Mouse (Mus musculus) left cerebral cortex, postnatal 36 days (tissue): ENCODE results near the gene Mif4gd. TPM values are rescaled to one million over a fixed set of nuclear protein-coding genes. Genes with fewer than 3 reads are reported as not detected.

Experiments used
- DNase-seq, 2 experiments: peaks; one replicate each; pipeline ENCODE4 v3.0.0; 2021 to 2022; ENCODE audit warnings: low spot score in 2 of 2, mixed read lengths in 1 of 2
- intact Hi-C: fragments of 180-260 bp; cut with DNase I; formaldehyde crosslinking; loops from one replicate; pipeline ENCODE4 v1.15.1; 2025
- total RNA-seq, 2 experiments: library from RNA; stranded (reverse); gene quantifications; 2 replicates each; pipeline ENCODE4 v1.2.3; 2021

The Mif4gd gene
- total RNA-seq, 2 experiments from 2014 or later: 15.1 to 18.1 TPM

DNA sequence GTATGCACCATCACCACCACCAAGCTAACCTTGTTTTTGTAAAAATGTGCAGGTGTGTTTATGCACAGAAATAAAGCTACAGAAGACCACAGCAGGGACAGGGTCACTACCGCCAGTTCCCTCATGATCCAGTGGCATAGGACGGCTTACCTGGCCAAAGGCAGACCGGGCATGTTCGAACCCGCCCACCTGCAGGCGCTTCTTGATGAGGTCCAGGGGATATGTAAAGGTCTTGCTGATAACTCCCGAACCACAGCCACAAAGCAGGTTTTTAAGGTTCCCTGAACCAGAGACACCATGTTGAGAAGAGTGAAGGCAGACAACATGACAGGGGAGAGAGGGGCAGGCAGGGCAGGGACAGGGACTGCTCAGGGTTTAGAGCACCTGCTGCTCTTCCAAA, 3.6 kb upstream of the Mif4gd start:
- DNase-seq: no peak
- intact Hi-C loops: no loop called here

DNA sequence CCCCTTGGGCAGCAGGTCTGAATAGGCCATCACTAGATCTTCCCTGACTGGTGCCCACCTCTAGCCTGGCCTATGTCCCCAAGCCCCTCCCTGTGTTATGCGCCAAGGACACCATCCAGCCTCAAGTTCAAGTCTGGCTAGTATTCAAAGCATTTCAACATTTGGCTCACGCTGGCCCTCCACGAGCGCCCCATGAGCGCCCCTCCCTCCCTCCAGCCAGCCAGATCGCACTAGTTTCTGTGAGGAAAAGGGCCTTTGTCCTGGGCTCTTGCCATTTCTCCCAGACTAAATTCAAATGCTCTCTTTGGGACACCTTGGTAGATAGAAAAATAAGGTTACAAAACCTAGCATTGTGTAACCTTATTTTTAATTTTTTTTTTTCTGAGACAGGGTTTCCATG, 3.1 kb upstream of the Mif4gd start:
- intact Hi-C loops: no loop called here
- DNase-seq: no peak

DNA sequence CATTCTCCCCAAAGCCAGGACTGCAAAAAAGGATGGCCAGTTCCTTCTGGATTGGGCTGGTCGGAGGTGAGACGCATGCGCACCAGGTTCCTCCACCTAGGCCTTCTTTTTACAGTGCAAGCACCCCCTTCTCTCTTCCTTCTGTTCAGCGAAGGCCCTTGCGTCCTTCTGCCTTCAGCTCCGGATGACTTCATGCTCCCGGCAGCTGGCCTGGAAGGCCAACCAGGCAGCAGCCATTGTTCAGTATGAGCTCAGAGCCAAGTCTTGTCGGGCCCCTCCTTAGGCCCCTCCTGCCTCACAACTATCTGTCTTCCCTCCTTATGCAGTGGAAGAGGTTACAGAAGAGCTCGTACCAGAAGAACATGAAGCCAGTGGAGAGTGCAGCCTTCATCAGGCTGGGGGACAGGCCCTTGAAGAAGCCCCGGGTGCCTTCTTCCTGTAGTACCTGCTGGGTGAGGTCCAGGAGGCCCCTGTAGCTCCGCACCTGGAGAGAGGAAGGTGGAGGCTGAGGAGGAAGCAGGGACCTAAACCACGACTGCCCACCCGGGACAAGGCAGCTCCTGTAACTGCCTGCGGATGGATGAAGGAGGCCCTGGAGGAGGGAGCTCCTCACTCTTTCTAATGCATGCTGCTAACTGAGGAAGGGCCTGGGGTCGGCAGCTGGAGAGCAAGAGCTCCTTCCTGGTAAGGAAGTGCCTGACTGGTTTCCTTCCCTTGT, 2.5 kb upstream of the Mif4gd start:
- intact Hi-C loops: no loop called here
- DNase-seq: no peak

DNA sequence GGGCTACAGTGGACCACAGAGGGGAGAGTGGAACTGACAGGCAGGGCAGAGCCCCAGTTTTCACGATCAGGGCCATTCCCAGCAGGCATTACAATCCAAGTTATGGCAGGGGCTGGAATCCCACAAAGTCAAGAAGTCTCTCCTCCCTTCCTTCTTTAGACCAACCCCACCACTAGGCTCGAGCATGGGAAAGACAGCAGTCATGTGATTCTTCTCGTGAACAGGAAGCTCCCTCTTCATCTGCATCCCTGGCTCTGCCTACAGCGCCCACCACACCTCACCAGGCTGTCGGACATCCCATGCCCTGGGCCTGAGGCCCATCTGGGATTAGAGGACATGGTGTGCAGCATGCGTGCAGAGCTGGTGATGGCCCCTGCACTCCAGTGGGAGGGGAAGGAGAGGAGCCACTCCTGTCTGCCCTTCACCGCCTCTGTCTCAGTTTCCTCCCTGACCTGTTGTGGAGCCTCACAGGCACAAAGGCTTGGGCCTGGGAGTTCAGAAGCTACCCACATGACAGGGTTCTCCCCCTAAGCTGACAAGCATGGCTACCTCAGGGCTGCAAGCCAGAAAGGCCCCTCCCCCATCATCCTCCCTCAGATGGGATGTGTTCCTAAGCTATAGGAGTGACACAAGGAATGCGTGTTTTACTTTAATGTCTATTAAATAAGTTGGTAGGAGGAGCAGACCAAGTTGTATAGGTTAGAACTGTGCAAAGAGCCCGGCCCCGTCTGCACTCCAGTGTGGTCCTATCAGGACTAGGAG, 1.8 kb upstream of the Mif4gd start:
- no peak for DNase-seq

DNA sequence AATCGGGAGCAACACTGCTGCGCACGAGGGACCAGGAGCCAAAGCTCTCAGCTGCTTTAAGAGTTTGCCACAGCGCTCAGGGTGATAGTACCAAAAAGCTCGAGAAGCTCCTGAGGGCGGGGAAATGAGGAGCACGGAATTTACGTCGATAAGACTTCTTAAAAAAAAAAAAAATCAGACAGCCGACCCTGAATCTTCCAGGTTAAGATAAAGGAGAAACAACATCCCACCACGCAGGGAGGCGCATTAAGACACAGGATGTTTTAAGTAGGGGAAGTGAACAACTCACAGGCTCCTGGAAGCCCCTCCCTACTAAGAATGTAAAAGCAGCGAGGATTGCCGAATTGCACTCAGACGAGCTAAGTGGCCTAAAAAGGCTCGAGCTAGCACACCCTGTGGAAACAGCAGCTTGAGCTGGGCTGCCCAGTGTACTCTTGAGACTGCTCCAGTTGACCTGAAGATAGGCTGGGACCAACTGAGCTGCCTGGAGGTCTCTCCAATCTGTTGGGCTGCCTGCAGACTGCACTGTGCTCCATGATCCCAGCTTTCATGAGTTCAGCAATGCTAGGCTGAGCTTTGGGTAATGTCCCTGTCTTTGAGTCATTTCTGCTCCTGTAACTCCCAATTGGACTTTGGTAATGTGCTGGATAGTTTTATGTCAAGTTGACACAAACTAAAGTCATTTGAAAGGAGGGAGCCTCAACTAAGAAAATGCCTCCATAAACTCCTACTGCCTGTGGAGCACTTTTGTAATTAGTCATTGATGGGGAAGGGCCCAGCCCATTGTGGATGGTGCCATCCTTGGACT, 573 bp upstream of the Mif4gd start:
- intact Hi-C loops: loop anchor here (5.0 kb wide), 1 partner anchor 126 kb away; no protein-coding TSS in a partner anchor
- no peak for DNase-seq

More for the DNA sequence above, 1.8 kb upstream of the Mif4gd start:
- intact Hi-C loops: loop anchor here (5.0 kb wide), 1 partner anchor 127 kb away; no protein-coding TSS in a partner anchor

DNA sequence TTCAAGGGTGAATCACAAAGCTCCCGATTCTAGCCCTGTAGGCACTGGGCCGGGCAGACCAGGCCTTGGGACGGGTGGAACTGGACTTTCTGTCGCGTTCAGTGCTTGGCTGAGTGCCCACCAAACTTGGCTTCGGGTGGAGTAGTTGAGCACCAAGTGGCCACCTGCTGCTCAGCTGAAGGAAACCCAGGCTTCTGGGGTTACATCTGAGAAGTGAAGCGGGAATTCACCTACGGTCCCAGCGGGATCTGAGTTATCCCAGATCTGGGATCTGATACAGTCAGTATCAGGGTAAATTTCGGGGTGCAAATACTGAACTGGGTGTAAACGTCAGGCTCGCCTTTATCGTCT, 735 bp downstream of the Mif4gd start:
- DNase-seq: peak; percentile 46 to 49
- intact Hi-C loops: loop anchor here (5.0 kb wide), 1 partner anchor 125 kb away; no protein-coding TSS in a partner anchor

DNA sequence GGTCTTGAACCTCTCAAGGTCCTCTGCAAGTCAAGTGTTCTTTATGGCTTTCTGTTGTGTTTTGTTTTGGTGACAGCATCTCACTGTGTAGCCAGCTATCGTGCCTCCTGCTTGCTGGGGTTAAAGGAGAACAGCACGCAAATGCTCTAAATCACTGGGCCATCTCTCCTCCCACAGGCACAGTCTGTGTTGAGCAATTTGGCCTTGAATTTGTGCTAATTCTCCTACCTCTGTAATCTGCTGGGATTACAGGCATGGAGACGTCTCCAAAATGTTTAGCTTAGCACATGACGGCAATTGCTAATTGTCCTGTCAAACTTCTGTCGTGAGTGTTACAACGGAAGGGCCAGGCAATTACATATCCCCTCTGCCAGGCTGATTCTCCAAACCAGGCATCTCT, 1.6 kb downstream of the Mif4gd start:
- intact Hi-C loops: loop anchor here (5.0 kb wide), 1 partner anchor 124 kb away; no protein-coding TSS in a partner anchor
- DNase-seq: no peak

DNA sequence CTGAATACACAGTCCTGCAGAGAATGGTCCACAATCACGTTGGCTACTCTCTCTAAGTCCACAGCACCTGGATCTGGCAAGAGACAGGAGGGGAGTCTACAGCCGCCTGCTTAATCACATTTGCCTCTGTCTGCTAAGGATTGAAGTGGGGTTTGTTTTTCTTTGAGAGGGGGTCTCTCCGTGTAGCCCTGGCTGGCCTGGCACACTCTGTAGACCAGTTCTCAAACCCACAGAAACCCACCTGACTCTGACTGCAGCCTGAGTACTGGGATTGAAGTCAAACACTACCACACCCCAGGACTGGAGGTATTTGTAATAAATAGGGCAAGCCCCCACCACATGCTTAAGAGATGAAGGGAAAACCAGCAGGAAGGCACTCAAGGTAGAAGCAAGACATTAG, 3.2 kb downstream of the Mif4gd start:
- DNase-seq: no peak
- intact Hi-C loops: no loop called here

DNA sequence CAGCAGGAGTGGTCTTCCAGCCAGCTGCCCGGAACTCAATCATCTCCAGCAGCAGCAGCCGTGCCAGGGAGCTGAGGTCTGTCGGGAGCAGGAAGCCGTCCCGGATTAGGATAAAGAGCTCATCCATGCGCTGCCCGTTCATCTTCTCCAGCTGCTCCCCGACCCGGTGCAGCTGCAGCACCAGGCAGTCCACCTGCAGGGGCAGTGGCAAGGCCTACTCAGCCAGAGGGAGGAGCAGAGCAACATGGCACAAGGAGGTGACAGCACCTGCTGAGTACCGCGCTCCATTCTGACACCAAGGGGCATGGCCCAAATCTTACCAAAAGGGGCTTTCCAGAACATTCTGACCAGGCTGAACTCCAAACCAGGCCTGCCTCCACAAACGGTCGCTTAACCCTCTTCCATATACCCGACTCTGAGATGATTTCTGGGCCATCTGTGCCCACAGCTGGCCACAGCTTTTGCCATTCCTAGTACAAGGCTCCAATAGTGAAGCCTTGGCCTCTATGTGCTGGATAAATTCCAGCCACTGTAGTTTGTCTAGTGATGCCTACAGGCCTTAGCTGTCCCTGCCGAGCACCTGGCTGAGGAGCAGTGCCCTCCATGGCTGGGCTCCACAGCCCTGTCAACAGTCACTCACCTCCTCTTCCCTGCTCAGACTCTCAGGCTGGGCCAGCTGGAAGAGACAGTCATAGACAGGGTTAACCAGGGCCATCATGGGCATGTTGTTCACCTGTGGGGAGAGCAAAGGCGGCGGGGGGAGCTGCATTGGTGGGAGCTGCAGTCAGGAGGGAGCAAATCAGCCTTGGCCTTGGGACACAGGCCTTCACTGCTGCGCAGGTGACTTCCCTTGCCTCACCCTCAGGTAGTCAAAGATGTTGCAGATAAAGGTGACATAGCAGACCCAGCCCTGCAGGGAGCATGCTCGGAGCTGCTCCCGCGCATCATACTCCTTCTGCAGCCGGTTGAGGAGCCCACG, 4.1 kb downstream of the Mif4gd start:
- intact Hi-C loops: no loop called here
- DNase-seq: peak in 1 of 2 experiments; percentile 22

DNA sequence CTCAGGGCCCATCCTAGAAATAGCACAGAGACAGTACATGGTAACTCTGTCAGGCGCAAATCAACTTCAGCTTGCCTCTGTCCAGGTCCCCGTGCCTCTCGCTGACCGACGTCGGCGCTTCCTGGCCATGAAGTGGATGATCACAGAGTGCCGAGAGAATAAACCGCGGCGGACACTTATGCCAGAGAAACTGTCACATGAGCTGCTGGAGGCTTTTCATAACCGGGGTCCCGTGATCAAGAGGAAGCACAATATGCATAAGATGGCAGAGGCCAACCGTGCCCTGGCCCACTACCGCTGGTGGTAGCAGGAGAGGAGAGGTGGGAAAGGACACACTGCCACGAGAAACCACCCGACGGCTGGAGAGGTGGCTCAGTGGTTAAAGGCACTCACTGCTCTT, 6.0 kb downstream of the Mif4gd start:
- DNase-seq: no peak
- intact Hi-C loops: no loop called here

DNA sequence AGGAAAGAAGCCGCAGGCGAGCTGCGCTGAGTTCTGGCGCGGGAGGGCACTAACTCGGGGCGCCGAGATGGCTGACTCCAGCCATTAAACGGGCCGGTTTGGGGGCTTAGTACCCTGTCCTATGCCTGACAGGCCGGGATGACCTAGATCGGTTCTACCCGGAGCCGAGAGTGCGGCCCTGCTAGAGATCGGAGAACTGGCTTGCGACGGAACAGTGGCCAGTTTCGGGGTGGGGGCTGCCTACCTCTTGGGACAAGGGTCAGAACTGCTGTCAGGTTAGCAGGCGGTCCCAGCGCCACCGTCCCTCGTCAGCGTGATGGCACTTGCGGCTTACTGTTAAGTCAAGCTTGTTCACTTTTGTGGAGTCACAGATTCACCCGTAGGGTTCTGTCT, 8.5 kb downstream of the Mif4gd start:
- no peak for DNase-seq
- intact Hi-C loops: loop anchor here (5.0 kb wide), 2 partner anchors 67 to 112 kb away; partner anchors contain the start of genes Nt5c and Sumo2

DNA sequence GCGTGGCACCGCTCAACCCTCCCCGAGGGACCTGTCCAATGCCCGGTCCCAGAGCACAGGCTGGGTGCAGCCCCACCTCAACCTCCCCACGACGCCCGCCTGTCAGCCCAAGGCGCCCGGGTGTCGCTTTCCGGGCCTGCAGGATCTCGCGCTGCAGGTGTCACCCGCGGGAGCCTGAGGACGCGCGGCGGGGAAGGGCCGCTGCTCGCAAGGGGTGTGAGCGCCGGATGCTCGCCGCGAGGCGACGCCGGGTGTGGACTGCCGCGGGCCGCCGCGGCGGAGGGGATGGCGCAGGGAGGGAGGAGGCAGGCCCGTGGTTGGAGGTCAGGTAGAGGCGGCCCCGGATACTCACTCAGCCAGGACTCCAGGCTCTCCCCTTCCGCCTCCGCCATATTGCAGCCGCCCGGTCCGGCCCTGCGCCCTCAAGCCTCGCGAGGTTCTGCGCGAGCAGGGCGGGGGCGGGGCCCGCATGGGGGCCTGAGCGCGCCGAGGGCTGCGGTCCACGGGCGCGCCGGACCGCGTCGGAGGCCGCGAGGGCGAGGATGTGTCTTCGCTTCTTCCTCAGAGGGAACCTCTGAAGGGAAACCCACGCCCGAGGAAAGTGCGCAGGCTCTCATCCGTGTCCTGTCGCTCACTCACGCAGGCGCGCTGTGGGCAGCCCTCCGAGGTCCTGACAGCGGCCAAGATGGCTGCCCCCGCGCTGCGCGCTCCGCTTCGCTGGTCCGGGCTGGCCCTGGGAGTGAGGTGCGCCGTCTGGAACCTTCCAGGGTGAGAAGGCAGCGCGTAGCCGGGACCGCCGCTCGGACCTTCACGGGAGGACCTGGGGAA, 9.1 kb downstream of the Mif4gd start, which contains the start of the genes Mrps7 and Gga3:
Gene Mrps7, plus strand, starts transcription at position 450 of the 828 bp plus-strand sequence.
Gene Gga3, minus strand, starts transcription at position 576 of the 828 bp plus-strand sequence.
- peak; percentile 91 to 93 for DNase-seq
- intact Hi-C loops: loop anchor here (5.0 kb wide), 2 partner anchors 66 to 111 kb away; partner anchors contain the start of genes Nt5c and Sumo2

DNA sequence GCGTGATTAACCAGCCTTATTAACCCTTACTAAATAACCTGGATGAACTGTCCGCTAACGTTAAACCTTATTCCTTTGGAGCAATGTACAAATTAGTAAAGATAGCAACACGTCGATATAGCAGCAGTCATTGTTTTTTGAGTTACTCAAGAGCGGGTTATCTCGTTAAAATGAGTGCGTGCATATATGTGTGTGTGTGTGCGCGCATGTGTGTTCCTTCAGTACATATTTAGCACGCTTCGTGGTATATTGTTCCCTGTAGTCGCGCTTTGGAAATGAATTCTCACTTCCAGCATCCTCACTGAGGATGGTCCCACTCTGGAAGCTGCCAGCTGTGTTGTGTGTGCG, 9.7 kb downstream of the Mif4gd start:
- intact Hi-C loops: loop anchor here (5.0 kb wide), 2 partner anchors 66 to 111 kb away; partner anchors contain the start of genes Nt5c and Sumo2
- no peak for DNase-seq

DNA sequence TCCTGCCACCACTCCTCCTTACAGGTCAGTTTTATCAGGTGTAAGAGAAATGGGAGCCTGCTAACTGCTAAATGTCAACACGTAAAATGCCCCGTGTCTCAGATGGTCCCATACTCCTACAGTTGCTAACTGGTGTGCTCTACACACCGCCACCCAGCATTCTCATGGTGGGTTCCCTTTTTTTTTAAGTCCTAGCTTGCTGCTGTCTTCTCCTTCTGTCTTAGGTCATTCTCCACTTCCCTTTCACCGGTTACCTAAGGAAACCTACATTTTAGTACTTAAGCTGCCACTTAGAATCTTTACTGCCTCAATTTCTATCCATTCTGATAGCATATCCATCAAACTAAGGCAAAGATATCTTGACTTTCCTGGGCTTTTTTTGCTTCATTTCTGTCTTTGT, 11.6 kb downstream of the Mif4gd start:
- no peak for DNase-seq
- intact Hi-C loops: loop anchor here (5.0 kb wide), 2 partner anchors 64 to 109 kb away; partner anchors contain the start of genes Nt5c and Sumo2

DNA sequence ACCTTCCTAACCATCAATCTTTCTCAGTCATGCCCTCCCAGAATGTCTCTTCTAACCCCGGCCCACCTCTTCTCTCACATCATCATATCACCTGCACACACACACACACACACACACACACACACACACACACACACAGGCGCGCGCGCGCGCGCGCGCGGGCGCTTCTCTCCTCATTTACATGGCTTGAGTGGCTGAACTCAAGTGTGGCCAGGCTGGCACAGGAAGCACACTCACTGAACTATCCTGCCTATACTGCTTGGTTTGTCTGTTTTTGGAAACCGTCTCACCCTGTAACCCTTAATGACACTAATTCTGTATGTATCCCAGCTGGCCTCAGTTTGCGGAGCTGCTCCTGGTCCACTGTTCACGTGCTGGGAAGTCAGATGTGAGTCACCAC, 12.0 kb downstream of the Mif4gd start:
- no peak for DNase-seq
- intact Hi-C loops: loop anchor here (5.0 kb wide), 2 partner anchors 63 to 108 kb away; partner anchors contain the start of genes Nt5c and Sumo2

DNA sequence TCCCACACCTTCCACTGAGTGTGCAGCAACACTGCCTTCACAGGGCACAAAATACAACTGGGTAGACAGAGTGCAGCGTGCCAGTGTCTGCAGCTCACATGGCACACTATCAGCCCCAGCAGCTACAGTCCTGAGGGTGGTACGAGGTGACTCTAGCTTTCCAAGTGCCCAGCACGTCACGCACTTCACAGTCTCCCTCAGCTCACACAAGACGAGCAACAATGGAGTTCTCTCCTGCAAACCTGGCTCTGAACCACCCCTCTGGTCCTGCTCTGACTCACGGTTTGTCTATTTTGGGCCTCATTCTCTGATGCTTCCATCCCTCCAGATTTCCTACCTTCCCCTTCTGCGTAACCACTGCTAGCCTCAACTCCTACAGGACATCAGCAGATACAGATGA, 13.0 kb downstream of the Mif4gd start:
- DNase-seq: peak; percentile 37 to 59

DNA sequence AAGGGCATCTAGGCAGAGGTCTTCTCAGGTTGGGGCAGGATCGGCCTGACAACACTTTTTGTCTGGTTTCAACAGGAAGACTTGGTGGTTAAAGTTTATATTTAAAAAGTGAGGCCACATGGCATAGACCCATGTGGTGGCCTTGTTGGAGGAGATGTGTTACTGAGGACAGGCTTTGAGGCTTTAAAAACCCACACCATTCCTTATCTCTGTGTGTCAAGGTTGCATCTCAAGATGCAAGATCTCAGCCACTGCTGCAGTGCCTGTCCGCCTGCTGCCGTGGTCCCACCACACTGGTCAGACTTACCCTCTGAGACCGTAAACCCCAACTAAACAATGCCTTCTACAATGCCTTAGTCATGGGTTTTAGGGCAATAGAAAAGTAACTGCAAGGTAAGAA, 14.5 kb downstream of the Mif4gd start:
- intact Hi-C loops: no loop called here
- DNase-seq: no peak

More for the DNA sequence above, 13.0 kb downstream of the Mif4gd start:
- intact Hi-C loops: loop anchor here (5.0 kb wide), 2 partner anchors 62 to 107 kb away; partner anchors contain the start of genes Nt5c and Sumo2

DNA sequence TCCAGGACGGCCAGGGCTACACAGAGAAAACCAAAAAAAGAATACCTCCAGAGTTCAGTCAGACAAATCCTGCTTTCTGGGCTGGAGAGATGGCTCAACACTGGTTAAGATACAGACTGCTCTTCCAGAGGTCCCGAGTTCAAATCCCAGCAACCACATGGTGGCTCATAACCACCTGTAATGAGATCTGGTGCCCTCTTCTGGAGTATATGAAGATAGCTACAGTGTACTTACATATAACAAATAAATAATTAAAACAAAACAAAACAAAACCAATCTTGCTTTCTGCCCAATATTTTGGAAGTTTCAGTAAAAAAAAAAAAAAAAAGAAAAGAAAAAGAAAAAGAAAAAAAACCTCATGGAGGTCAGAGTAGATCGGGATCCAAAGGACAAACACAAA, 17.6 kb downstream of the Mif4gd start:
- intact Hi-C loops: no loop called here
- DNase-seq: no peak
